Mouse (Mus musculus): ENCODE measurements at regions not wholly inside any gene's neighbourhood (a gene's known extent, or its start where the extent isn't known, plus 50 kb on each side); places are given as distances from the start of the nearest gene placed in this dataset.

GRCm38 (mm10) chr10:112863808-112864207 is 65.0 kb downstream of the Atxn7l3b start:
- TF ChIP-seq TCF3 (IDR thresholded peaks at IDR 0.05; ENCODE audit: insufficient read length, low read depth) (no peak), REST (IDR thresholded peaks at IDR 0.05; ENCODE audit: insufficient read depth, insufficient read length) (no peak), USF1 (IDR thresholded peaks at IDR 0.05; ENCODE audit: low read depth) (no peak), E2F4 (IDR thresholded peaks at IDR 0.05; ENCODE audit: insufficient read depth) (no peak), POLR2AphosphoS2 (IDR thresholded peaks at IDR 0.05; ENCODE audit: insufficient read length, low read depth) (no peak)
- Histone ChIP-seq H3K4me3 (no peak overlapping the region), H3ac (ENCODE audit: control insufficient read depth, insufficient read length) (no peak overlapping the region), H3K79me2 (ENCODE audit: control insufficient read depth, insufficient read depth) (no peaks in the 10 kb centered on the region), H3K4me2 (ENCODE audit: low read depth) (no peak overlapping the region), H3K27me3 (ENCODE audit: control insufficient read depth, insufficient read depth, insufficient read length) (no peaks in the 10 kb centered on the region), H3K36me3 (ENCODE audit: control insufficient read depth, insufficient read depth) (no peaks in the 10 kb centered on the region)

DNA sequence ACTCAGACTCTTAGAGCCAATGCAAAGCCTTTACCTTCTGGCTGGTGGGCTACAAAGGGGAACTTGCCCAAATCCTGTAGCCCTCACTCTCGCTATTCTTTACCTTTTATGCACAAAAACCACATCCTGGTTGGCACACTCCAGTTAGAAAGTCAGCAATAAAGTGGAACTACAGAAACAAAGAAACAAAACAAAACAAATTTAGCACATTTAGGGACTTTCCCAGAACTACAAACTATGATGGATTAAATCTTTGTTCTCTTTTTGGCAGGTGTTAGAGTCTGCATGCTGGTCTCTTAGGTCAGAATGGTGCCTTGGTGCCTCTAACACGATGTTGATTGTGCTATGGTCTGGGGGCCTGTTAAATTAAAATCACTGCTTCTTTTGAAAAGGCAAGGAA is 65.4 kb downstream of the Atxn7l3b start:
- Histone ChIP-seq H3K36me3 (ENCODE audit: control insufficient read depth, insufficient read depth) (no peaks in the 10 kb centered on the region), H3K4me3 (no peak overlapping the region), H3K79me2 (ENCODE audit: control insufficient read depth, insufficient read depth) (no peaks in the 10 kb centered on the region), H3ac (ENCODE audit: control insufficient read depth, insufficient read length) (no peak overlapping the region), H3K27me3 (ENCODE audit: control insufficient read depth, insufficient read depth, insufficient read length) (no peaks in the 10 kb centered on the region), H3K4me2 (ENCODE audit: low read depth) (no peak overlapping the region)
- TF ChIP-seq USF1 (IDR thresholded peaks at IDR 0.05; ENCODE audit: low read depth) (no peak), CEBPB (IDR thresholded peaks at IDR 0.05; ENCODE audit: insufficient read depth, poor library complexity, severe bottlenecking) (no peak), E2F4 (IDR thresholded peaks at IDR 0.05; ENCODE audit: insufficient read depth) (no peak), TCF12 (IDR thresholded peaks at IDR 0.05; ENCODE audit: insufficient read depth, poor library complexity, severe bottlenecking) (no peak), POLR2A (IDR thresholded peaks at IDR 0.05; ENCODE audit: insufficient read length, low read depth) (no peak), SRF (IDR thresholded peaks at IDR 0.05; ENCODE audit: control insufficient read depth, insufficient read length, low read depth) (no peak), TCF3 (IDR thresholded peaks at IDR 0.05; ENCODE audit: insufficient read length, low read depth) (no peak), MYOG (IDR thresholded peaks at IDR 0.05; ENCODE audit: control insufficient read depth in 1 of 3, insufficient read depth in 1 of 3, insufficient read length in 2 of 3, low read depth in 2 of 3) (no peak), POLR2AphosphoS2 (IDR thresholded peaks at IDR 0.05; ENCODE audit: insufficient read length, low read depth) (no peak)

- no peak for TF ChIP-seq USF1 (IDR thresholded peaks at IDR 0.05; ENCODE audit: low read depth)
- H3K4me2 ChIP-seq (ENCODE audit: low read depth), result no peak overlapping the region
Observed at GRCm38 (mm10) chr10:112851997-112852396, 76.8 kb downstream of the Atxn7l3b start.

DNA sequence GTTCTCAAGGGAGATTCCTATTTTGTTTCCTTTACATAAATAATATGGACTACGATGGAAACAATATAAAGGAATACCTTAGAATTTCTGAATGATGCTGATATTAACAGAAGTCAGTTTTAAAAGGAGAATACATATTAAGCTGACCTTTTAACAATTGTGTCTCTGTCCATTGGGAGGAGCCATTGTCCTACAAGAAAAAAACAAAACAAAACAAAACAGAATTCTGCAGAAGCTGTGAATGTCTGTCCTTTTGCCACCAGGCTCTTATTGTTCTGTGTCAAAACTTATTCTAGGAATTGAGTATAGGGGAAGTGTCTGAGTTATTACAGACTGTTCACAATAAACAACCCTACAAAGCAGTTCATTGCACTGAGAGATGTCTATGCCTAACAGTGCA is 82.6 kb downstream of the Atxn7l3b start:
- Histone ChIP-seq H3K4me2 (ENCODE audit: low read depth) (no peak overlapping the region), H3K4me3 (no peak overlapping the region), H3K36me3 (ENCODE audit: control insufficient read depth, insufficient read depth) (no peaks in the 10 kb centered on the region), H3K79me2 (ENCODE audit: control insufficient read depth, insufficient read depth) (no peaks in the 10 kb centered on the region), H3K27me3 (ENCODE audit: control insufficient read depth, insufficient read depth, insufficient read length) (no peaks in the 10 kb centered on the region), H3ac (ENCODE audit: control insufficient read depth, insufficient read length) (no peak overlapping the region)
- TF ChIP-seq USF1 (IDR thresholded peaks at IDR 0.05; ENCODE audit: low read depth) (no peak), POLR2A (IDR thresholded peaks at IDR 0.05; ENCODE audit: insufficient read length, low read depth) (no peak), MYOD1 (IDR thresholded peaks at IDR 0.05; ENCODE audit: control insufficient read depth in 1 of 3, insufficient read length in 2 of 3, low read depth in 2 of 3) (no peak), TCF12 (IDR thresholded peaks at IDR 0.05; ENCODE audit: insufficient read depth, poor library complexity, severe bottlenecking) (no peak), TCF3 (IDR thresholded peaks at IDR 0.05; ENCODE audit: insufficient read length, low read depth) (no peak), REST (IDR thresholded peaks at IDR 0.05; ENCODE audit: insufficient read depth, insufficient read length) (no peak), MAX (IDR thresholded peaks at IDR 0.05; ENCODE audit: low read depth) (no peak), SRF (IDR thresholded peaks at IDR 0.05; ENCODE audit: control insufficient read depth, insufficient read length, low read depth) (no peak), MYOG (IDR thresholded peaks at IDR 0.05; ENCODE audit: control insufficient read depth in 1 of 3, insufficient read depth in 1 of 3, insufficient read length in 2 of 3, low read depth in 2 of 3) (no peak), E2F4 (IDR thresholded peaks at IDR 0.05; ENCODE audit: insufficient read depth) (no peak), CEBPB (IDR thresholded peaks at IDR 0.05; ENCODE audit: insufficient read depth, poor library complexity, severe bottlenecking) (no peak), POLR2AphosphoS2 (IDR thresholded peaks at IDR 0.05; ENCODE audit: insufficient read length, low read depth) (no peak)

More at GRCm38 (mm10) chr10:112851997-112852396, 76.8 kb downstream of the Atxn7l3b start:
- Histone ChIP-seq H3K4me3 (no peak overlapping the region), H3K79me2 (ENCODE audit: control insufficient read depth, insufficient read depth) (no peaks in the 10 kb centered on the region), H3K27me3 (ENCODE audit: control insufficient read depth, insufficient read depth, insufficient read length) (no peaks in the 10 kb centered on the region), H3ac (ENCODE audit: control insufficient read depth, insufficient read length) (no peak overlapping the region), H3K36me3 (ENCODE audit: control insufficient read depth, insufficient read depth) (no peaks in the 10 kb centered on the region)

DNA sequence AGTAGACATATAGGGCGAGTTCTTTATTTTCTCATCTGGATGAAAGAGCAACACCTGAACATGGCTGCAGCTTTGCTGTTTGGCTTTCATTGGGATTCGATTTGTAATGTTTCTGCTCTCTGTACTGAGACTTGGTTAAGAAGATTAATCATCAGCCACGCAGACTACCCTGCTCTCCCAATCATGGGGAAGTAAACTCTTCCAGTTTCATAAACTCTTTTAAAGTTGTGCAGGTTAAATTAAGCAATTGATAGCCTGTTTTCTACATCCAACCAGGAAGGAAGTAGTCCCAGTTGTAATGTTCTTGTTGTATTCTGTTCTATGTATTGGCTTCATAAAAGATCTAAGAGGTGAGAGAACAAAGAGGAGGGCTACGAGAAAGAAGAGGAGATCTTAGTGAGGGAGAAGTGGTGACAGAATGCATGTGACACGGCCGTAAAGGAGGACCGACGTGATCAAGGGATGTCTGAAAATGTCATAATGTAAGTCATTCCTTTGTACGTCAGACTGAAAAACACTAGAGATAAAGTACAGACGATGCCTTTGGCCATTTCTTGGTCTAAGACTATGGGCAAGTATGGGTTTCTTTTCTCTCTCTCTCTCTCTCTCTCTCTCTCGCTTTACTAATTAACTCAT is 91.3 kb downstream of the Atxn7l3b start:
- Histone ChIP-seq H3K4me2 (ENCODE audit: low read depth) (no peak overlapping the region), H3ac (ENCODE audit: control insufficient read depth, insufficient read length) (no peak overlapping the region), H3K79me2 (ENCODE audit: control insufficient read depth, insufficient read depth) (no peaks in the 10 kb centered on the region), H3K4me3 (no peak overlapping the region), H3K36me3 (ENCODE audit: control insufficient read depth, insufficient read depth) (no peaks in the 10 kb centered on the region), H3K27me3 (ENCODE audit: control insufficient read depth, insufficient read depth, insufficient read length) (no peaks in the 10 kb centered on the region)
- no peak for TF ChIP-seq CEBPB (IDR thresholded peaks at IDR 0.05; ENCODE audit: insufficient read depth, poor library complexity, severe bottlenecking)
- no peak for TF ChIP-seq TCF3 (IDR thresholded peaks at IDR 0.05; ENCODE audit: insufficient read length, low read depth)
- no peak for TF ChIP-seq REST (IDR thresholded peaks at IDR 0.05; ENCODE audit: insufficient read depth, insufficient read length)
- TF ChIP-seq MYOD1 (IDR thresholded peaks at IDR 0.05; ENCODE audit: control insufficient read depth in 1 of 3, insufficient read length in 2 of 3, low read depth in 2 of 3), result no peak
- TF ChIP-seq E2F4 (IDR thresholded peaks at IDR 0.05; ENCODE audit: insufficient read depth), result no peak
- TF ChIP-seq MYOG (IDR thresholded peaks at IDR 0.05; ENCODE audit: control insufficient read depth in 1 of 3, insufficient read depth in 1 of 3, insufficient read length in 2 of 3, low read depth in 2 of 3), result no peak
- no peak for TF ChIP-seq POLR2A (IDR thresholded peaks at IDR 0.05; ENCODE audit: insufficient read length, low read depth)
- TF ChIP-seq SRF (IDR thresholded peaks at IDR 0.05; ENCODE audit: control insufficient read depth, insufficient read length, low read depth), result no peak
- TF ChIP-seq USF1 (IDR thresholded peaks at IDR 0.05; ENCODE audit: low read depth), result no peak
- no peak for TF ChIP-seq POLR2AphosphoS2 (IDR thresholded peaks at IDR 0.05; ENCODE audit: insufficient read length, low read depth)
- TF ChIP-seq MAX (IDR thresholded peaks at IDR 0.05; ENCODE audit: low read depth), result no peak
- no peak for TF ChIP-seq TCF12 (IDR thresholded peaks at IDR 0.05; ENCODE audit: insufficient read depth, poor library complexity, severe bottlenecking)
